Mouse (Mus musculus) lung, postnatal 10 days (tissue): ENCODE measurements around the gene Paxx.

Experiments used
- DNase-seq: peaks from one replicate; pipeline ENCODE4 v3.0.0; 2021

Gene Paxx

DNA sequence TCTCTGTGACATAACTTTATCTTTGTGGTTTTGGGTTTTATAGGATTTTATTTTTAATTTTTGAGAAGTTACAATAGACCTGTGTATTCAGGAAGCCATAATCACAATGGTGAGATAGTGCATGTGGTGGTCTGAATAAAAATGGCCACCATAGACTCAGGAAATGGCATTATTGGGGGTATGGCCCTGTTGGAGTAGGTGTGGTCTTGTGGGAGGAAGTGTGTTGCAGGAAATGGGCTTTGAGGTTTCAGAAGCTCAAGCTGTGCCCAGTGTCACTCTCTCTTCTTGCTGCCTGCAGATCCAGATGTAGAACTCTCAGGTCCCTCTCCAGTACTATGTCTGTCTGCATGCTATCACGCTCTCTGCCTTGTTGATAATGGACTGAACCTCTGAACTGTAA is 19.6 kb upstream of the Paxx start:
- no peak for DNase-seq

DNA sequence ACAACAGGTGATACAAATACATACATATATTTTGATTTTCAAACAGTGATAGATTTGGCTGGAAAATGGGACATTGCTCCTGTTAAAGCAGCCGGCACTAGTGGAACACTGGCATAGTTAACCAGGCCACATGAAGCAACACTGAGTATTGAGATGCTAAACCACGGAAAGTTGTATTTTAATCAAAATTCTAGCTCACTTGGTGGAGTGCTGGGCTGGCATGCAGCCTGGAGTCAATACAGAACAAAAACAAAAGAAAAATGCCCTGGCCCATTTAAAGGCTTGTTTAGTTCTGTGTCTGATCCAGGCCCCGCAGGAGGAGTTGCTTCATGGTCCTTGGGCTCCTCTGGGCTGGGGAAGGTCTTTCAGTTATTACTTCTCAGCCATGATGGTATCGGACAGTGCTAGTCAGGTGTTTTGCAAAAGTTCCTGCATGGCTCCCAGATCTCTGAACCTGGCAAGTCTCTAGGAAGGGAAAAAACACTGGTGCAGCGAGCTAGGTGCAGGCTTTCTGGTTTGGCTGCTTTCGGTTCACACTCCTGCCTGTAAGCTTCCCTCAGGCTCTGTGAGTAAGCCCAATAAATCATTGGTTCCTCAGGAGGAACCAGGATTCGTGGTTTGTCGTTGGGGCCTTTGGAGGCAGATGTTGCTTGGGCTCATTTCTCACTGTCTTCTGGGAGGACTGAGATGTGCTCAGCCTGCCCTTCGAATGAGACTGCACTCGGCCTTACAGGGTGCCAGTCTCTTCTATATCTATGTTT is 18.8 kb upstream of the Paxx start:
- no peak for DNase-seq

DNA sequence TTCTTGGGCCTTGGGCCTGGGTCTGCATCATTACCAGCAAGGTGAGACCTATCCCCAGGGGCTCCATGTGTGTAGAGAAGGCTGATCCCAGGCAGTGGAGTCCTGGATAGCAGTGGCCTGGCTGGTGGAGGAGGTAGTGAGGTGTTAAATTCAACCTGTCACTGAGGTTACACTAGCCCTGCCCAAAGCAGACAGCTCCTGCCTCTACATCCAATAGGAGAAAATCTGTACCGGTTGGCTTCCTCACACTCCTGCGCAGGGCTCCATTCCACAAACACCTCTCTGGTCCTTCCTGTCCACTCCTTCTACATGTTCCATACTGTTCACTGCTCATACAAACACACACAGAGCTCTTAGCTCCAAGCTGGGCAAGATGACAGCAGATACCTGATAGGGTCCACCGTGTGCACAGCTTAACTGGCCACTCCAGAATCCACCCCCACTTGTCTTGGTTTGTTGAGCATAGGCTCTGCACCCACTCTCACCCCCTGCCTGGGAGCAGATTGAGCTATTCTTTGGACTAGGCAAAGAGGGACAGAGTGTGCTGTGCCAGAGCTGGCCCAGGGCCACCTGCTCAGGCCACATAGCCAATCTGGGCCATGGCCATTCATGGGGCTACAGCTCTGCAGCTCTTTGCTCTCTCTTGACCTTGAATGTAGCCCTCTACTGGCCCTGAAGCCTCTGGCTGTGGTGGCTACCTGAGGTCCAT is 17.2 kb upstream of the Paxx start:
- DNase-seq, result no peak

DNA sequence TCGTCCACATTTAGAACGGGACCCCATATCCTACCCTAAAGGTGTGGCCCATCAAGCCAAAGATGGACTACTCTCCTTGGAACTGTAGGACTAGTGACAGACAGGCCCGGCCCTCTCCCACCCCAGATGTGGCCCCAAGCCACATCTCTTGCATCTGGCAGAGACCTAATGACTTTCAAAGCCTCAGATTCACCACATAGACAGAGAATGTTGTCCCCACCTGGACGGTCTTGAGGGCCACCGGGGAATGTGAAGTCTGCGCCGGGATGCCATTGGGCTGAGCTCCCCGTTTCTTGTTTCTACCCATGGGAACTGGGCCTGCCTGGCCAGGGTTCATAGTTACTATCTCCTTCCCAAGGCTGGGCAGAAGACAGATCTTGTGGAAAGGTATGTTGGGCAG is 16.6 kb upstream of the Paxx start:
- DNase-seq, result no peak

DNA sequence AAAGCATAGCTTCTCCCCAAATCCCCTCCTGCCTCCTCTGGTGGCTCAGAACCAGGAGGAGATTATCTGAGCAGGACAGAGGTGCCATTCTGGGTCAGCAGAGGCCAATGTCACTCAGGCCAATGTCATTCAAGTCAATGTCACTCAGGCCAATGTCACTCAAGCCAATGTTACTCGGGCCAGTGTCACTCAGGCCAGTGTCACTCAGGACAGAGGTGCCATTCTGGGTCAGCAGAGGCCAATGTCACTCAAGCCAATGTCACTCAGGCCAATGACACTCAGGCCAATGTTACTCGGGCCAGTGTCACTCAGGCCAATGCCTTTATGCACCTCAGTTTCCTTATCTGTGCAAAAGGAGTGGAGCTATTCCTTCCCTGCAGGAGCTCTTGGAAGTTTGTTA is 11.7 kb upstream of the Paxx start:
- no peak for DNase-seq

DNA sequence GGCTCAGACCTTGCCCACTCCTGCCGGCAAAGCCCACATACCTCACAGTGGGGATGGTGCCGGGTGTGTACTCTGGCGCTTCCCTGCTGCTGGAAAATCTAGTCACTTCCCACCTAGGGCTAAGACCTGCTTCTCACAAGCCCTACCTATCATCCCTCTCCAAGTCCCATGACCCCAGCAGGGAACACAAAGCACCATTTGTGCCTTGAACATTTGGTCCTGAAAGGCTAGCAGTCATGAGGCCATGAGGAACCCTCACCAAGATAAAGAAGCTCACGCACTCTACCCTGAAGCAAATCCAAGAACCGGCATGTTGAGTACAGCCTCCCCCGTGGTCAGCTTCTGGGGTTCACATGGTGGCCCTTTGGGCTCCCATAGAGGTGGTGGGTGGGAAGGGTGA is 9.1 kb upstream of the Paxx start, which contains the start of gene Ptgds:
Ptgds (minus strand) TSS at position 78 of the 400 bp plus-strand sequence.
- DNase-seq, result no peak

DNA sequence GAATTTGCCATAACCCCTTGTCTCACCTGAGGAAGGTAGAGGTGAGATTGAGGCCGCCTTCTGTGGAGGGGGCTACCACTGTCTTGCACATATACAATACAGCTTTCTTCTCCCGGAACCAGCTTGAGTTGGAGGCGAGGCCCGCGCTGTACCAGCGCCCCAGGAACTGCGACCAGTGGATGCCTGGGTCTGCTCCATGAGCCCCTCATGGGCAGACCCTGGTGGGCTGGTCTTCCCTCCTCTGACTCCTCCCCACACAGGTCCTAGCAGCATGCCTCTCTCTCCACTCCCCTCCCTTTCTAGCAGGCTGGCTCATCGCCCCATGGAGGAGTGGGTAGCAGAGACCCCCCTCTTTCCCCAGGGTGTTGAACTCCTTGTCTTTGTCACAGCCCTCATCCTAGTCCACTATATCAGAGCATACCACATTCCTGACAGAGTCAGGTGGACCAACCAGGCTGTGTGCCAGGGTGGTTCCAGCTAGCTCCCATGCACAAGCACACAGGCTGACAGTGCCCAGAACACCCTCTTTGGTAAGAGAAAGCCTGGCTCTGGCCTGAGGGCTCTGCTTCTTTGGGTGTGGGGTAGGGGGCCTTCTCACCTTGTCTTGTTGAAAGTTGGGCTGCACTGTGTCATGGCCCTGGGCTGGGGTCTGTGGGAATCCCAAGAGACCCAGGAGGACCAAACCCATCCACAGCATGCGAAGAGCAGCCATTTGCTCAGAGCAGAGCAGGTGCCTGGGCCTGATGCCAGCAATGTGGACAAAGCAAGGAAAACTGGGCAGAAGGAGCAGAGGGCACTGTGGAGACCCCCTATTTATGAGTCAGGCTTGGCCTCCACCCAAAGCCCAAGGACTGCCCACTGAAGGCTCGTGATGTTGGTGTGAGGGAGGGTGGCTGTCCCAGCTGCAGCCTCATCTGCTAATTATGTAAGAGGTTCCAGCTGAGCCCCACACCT is 8.3 kb upstream of the Paxx start:
- DNase-seq, result peak; percentile 32

DNA sequence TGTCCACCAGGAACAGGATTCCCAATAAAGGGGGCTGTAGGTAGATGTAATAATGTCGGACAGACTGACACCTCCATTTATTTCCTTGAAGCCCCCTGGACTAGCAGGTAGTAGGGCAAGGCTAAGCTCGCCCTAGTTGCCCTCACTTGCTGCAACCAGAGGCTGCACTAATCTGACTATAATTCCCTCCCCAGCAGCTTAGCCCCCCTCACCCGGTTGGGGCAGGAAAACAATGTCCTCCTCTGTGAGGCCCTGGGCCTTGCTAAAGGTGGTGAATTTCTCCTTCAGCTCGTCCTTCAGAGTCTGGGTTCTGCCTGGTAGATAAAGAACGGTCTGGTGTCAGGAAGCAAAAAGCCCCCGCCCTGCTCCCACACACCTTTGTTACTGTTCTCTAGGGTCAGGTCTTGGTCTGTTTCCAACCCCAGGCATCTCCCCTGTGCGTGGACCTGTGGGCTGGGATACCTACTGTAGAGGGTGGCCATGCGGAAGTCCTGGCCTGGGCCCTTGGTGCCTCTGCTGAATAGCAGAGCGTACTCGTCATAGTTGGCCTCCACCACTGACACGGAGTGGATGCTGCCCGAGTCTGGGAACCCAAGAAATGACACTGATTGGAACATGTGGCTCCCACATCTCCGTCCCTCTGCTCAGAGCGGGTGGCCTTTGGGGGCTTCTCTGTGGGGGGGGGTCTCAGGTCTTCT is 6.9 kb upstream of the Paxx start:
- no peak for DNase-seq

DNA sequence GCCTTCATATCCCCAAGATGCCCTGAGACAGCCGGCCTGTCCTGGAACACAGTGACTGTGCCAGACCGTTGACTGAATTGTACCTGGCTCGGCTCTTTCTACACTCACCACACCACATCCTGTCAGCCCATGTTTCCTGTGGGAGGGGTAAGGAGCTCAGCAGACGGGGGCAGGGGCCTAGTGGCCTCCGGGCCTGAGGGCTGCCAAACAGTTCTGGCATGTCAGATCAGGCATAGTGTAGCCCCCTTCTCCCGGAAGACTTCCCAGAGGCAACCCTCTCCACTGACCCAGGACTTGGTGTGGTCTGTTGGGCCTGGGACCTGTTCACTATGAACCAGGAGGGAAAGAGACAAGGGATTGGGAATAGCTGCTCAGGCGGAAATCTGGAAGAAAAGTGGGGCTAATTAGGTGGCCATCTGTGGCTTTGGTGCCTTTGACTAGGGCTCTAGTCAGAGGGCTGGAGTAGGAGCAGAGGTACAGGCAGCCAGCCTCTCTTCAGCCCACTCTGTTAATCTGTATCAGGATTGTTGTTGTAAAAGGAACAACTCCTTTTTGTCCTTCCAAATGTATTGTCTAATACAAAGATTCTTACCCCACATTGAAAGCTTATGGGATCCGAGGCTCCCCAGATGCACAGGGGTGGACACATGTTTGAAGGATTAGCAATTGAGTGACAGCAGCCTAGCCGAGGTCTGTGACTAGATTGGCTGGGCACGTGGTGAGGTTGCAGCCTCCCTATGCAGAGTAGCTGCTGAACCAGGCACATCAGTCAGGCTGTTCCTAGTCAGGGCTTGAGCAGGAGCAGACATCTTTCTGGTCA is 5.1 kb upstream of the Paxx start:
- DNase-seq, result peak; percentile 29

DNA sequence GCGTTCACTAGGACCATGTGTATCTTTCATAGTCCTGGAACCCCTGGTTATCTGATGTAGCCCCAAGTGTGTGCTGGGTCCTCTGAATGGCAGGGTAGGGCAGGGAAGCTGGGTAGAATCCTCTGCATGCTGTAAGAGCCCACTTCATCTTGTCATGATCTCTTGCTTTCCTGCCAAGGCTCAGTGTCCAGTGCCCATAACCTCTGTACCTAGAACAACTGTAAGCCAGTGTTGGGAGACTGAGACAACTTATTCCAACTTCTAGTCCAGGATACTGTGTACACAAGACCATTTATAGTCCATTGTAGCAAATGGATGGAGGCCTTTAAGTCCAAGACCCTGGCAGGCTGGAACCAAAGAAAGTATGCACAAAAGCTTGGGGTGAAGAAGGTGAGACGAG is 4.4 kb upstream of the Paxx start:
- DNase-seq, result no peak

DNA sequence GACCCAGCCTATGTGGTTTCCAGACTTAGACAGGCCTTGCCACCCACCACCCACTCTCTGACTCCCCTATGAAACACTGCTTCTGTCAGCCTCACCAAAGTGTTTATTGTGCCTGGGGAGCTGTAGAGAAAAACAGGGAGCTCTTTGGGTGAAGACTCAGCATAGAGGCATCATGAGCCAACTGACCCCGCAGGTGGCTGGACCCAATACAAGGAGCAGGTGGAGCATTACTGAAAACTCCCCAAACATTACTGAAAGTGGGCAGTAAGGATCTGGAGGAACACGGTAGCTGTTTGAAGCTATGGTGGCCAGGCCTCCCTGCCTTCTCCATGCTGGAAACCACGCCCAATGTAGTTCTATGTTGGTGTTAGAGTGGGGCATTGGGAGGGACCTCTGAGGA is 2.7 kb upstream of the Paxx start:
- no peak for DNase-seq

DNA sequence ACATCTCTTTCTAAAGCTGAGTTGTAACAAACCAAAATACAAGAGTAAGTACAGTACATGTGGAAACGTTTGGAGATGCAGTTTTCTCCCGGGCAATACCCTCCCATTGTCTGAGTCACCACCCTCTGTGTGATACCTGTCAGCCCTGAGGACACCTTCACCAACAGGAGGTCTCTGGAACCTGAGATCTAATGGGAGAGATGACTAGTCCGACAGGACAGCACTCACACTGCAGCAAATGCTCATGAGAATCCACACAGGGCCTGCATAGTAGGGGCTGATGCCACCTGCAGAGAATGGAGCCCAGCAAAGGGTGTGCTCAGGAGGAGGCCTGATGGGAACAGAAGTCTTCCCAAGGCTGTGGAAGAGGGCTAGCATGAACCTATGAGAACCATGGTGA is 513 bp upstream of the Paxx start:
- DNase-seq, result no peak

DNA sequence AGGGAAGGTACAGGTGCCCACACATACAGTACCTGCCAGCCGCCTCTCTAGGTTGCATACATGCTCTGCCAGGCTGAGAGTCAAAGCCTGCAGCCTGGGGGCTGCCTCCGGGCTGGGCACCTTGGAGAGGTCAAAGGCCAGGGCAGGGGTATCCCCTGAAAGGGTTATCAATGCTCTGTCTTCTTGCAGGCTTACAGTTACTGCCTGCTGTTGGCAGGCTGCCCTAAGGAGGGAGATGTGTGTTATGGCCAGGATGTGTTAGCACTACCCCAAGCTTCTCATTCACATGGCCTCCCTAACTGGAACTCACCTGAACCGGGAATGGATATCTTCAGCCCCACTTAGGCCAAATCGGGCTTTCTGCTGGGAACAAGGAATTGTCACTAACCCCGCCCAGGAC is 759 bp downstream of the Paxx start:
- no peak for DNase-seq

DNA sequence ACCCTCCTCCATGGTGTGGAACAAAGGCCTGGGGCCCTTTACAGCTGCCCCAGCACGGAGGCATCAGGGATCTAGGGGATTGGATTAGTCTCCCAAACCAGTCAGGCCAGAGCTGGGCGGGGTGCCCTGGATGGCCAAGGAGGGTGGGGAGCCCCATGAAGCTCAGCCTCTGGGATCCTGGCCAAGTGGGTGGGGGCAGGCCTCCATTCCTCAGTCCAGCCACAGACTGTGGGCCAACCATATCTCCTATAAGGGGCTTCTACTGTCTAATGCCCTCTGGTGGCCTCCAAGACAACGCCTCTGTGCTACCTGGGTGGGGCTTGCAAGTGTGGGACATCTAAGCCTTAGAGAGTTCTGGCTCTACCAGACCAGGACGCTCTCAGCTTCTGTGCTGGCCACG is 2.0 kb downstream of the Paxx start:
- peak; percentile 79 for DNase-seq

DNA sequence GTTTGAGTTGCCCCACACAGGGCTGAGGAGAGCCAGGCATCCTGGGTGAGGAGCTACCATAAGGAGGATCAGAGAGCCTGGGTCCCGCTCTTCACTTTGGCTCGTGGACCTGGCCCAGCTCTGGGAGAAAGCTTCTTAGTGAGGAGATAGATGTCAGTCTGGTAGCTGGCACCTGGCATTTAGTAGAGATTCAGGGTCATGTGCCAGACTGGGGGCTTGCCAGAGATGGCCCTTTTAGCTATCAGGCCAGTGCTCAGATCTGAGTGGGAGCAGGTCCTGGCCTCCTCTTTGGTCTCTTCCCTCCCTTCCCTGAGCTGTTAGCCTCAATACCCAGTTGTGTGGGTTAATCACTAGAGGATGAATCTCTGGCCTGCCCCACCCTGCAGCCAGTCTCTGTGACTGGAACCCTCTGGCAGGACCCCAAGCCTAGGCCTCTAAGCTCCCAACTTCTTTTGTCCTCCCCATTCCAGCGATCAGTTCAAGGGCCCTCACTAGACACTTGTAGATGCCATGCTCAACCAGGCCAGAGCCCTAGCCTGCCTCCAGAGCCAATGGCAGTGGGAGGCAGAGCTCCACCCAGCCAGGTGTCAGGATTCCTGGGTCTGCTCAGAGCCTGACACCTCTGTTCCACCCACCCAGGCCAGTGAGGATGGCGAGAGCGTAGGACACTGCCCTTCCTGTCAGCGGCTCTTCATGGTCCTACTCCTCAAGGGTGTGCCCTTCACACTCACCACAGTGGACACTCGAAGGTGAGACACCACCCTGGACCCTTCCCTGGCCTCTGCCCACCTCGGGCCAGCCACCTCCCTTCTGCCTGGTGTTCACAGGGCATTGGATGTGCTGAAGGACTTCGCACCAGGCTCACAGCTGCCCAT is 3.6 kb downstream of the Paxx start:
- peak; percentile 78 for DNase-seq

DNA sequence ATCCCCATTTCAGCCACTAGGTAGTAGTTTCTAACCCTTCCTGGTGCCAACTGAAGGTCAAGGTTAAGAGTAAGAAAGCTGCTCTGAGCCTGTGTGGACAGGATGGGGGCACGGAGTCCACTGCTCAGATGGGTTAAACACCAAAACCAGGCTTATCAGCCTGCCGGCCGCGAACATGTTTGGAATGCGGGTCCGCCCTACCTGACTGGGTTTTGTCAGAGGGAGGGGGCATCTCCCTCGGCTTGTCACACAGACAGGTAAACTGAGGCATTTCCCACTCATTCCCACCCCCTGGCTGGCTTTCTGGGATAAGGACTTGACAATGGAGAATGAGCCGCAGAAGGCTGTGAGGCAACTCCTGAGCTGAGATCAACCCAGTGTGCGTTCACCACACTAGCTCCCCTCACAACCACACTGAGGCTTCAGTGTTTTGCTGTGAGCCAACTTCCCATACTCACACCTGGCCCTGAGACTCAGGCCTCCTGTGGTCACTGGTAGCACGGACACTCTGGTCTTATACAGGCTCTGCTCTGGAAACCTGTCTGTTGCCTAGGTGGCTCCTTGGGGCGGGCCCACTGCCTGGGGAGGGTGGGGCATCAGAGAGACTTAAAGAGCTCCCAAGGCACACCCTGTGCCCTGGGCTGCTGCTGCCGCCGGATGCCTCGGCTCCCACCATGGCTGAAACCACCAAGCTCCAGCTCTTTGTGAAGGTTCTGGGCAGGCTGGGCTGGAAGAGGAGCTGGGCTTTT is 4.5 kb downstream of the Paxx start, which contains the start of gene Clic3:
Clic3 (plus strand) TSS at position 634 of the 749 bp plus-strand sequence.
- peak; percentile 80 for DNase-seq

DNA sequence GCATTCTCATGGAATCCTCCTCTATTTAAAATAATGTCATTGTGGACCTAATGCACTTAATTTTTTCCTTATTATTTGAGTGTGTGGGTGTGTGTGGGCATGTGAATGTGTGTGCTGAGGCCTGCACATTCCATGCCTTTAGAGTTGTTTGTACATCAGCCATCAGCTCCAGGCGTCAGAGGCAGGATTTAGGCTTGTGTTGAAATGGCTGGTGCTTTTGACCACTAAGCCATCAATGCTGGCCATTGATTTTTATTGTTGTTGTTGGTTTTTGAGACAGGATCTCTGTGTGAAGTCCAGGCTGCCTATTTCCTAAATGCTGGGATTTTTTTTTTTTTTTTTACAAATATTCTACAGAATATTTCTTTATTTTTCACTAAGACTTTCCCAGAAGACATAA is 7.9 kb downstream of the Paxx start:
- no peak for DNase-seq

DNA sequence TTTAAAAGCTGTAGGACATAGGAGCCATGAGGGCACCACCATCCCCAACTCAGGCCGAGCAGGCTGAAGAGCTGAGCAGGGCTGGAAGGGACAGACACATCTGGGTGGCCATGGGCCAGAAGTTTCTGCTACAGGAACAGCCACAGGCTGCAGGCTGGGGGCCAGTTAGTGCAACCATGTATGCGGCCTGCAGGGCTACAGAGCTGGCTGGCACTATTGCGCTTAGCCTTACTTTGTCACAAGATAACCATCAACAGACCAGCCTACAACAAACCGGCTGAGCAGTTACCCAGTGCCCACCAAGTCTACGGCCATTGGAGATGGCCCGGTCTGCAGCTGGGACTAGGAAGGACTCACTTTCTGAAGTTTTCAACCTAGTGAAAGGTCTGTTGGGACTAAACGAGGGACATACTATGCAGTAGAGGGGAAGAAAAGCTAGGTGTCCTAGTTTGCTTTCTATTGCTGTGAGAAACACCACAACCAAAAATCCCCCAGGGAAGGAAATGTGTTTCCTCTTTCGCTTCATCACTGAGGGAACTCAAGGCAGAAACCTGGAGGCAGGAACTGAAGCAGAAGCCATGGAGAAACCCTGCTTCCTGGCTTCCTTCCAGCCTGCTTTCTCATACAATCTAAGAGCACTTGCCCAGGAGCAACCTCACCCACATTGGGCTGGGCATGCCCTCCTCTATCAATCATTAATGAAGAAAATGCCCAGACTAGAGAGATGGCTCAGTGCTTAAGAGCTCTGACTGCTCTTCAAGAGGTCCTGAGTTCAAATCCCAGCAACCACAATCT is 9.8 kb downstream of the Paxx start:
- DNase-seq, result no peak

DNA sequence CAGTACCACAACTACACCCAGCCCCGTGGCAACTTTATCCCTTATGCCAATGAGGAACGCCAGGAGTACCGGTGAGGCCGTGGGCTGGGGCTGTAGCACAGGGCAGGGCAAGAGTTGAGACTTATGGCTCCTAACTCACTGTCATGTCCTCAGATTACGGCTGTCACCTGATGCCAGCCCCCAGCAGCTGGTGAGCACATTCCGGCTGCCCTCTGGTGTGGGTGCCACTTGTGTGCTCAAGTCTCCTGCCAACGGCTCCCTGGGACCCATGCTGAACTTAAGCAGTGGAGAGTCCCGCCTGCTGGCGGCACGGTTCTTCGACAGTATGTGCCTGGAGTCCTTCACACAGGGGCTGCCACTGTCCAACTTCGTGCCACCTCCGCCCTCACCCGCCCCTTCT is 18.2 kb downstream of the Paxx start:
- DNase-seq, result no peak
